In the genomic region with DNA sequence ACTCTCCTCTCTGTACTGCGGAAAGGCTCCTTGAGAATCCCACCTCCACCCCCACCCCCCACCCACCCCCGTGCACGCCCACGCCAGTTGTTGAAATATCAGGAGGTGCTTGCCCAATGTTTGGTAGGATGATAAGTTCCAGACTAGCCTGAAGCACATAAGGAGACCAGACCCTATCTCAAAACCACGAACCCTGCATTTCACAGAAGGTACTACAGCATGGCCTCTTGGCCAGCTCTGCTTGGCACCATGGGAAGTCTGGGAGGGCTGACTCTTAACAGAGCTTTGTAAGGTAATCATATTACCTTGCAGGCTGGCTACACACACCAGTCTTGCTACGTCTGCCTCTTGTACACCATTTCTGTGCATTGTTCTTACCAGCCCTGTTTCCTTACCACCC, we compare ENCODE assay signal across 22 mouse cellular contexts. TPM values are rescaled to one million over a fixed set of nuclear protein-coding genes. Genes with fewer than 3 reads are reported as not detected.
DNase-seq lines count a peak whose midpoint lies in the region; ATAC-seq and TF ChIP-seq lines count a peak whose summit lies in the region.
"Had no signal": no experiment of that assay in that cellular context is flagged by ENCODE, and none has a peak within 500 bp of the region (broad histone marks: within the 10 kb centered on the region; RNA-seq: fewer than 3 reads in every experiment).

No protein-coding gene starts in this region.

- no peak overlapping the region for H3K4me3 ChIP-seq in embryonic facial prominence, embryonic 13.5 days
- no peak overlapping the region for H3K4me3 ChIP-seq in embryonic facial prominence, embryonic 10.5 days
- no peak overlapping the region for H3K4me3 ChIP-seq in heart, embryonic 15.5 days
- H3K4me3 ChIP-seq in bone marrow macrophage, adult 2 months (ENCODE audit: insufficient read depth, low read length), result no peak overlapping the region
- H3K4me3 ChIP-seq: forebrain, embryonic 12.5 days; hindbrain, embryonic 12.5 days; layer of hippocampus, adult 2 months; limb, embryonic 15.5 days; lung, embryonic 15.5 days; midbrain, embryonic 12.5 days had no signal

- WGBS in embryonic facial prominence, embryonic 13.5 days, result 40% methylated on average over 6 of the region's 6 CpGs
- WGBS in embryonic facial prominence, embryonic 10.5 days, result 59% methylated on average over 6 of the region's 6 CpGs
- 19% methylated on average over 6 of the region's 6 CpGs for WGBS in heart, embryonic 15.5 days

- H3K27me3 ChIP-seq in embryonic facial prominence, embryonic 13.5 days, result no peaks in the 10 kb centered on the region
- no peaks in the 10 kb centered on the region for H3K27me3 ChIP-seq in embryonic facial prominence, embryonic 10.5 days (replicated peaks; ENCODE audit: low read depth, poor library complexity, severe bottlenecking)
- H3K27me3 ChIP-seq in heart, embryonic 15.5 days, result no peaks in the 10 kb centered on the region
- H3K27me3 ChIP-seq: forebrain, embryonic 12.5 days; limb, embryonic 15.5 days; lung, embryonic 15.5 days; midbrain, embryonic 12.5 days had no signal

- H3K9me3 ChIP-seq in embryonic facial prominence, embryonic 13.5 days, result no peaks in the 10 kb centered on the region
- no peaks in the 10 kb centered on the region for H3K9me3 ChIP-seq in embryonic facial prominence, embryonic 10.5 days
- no peaks in the 10 kb centered on the region for H3K9me3 ChIP-seq in heart, embryonic 15.5 days (replicated peaks)
- H3K9me3 ChIP-seq: forebrain, embryonic 12.5 days; hindbrain, embryonic 12.5 days; limb, embryonic 15.5 days; lung, embryonic 15.5 days; midbrain, embryonic 12.5 days had no signal

- H3K36me3 ChIP-seq in embryonic facial prominence, embryonic 13.5 days, result no peaks in the 10 kb centered on the region
- no peaks in the 10 kb centered on the region for H3K36me3 ChIP-seq in embryonic facial prominence, embryonic 10.5 days (replicated peaks)
- no peaks in the 10 kb centered on the region for H3K36me3 ChIP-seq in heart, embryonic 15.5 days
- H3K36me3 ChIP-seq: forebrain, embryonic 12.5 days; hindbrain, embryonic 12.5 days; limb, embryonic 15.5 days; lung, embryonic 15.5 days; midbrain, embryonic 12.5 days had no signal

- intact Hi-C loops in heart, postnatal 36 days (cut with DNase I), result no loop called here

- no peak overlapping the region for H3K27ac ChIP-seq in embryonic facial prominence, embryonic 13.5 days
- no peak overlapping the region for H3K27ac ChIP-seq in embryonic facial prominence, embryonic 10.5 days (replicated peaks)
- no peak overlapping the region for H3K27ac ChIP-seq in heart, embryonic 15.5 days
- peak overlapping the region; percentile 99 for H3K27ac ChIP-seq in bone marrow macrophage, adult 2 months (ENCODE audit: insufficient read depth, low read depth, low read length)
- H3K27ac ChIP-seq: forebrain, embryonic 12.5 days; hindbrain, embryonic 12.5 days; layer of hippocampus, adult 2 months; limb, embryonic 15.5 days; lung, embryonic 15.5 days; midbrain, embryonic 12.5 days had no signal

- no peak for ATAC-seq in embryonic facial prominence, embryonic 13.5 days (ENCODE audit: insufficient number of reproducible peaks, insufficient read depth, low FRiP score, low TSS enrichment, low read depth)
- 0 out of 2 replicates have a peak, but pooled peaks have one; percentile 33 for ATAC-seq in heart, embryonic 15.5 days (replicated peaks; ENCODE audit: insufficient number of reproducible peaks, insufficient read depth, low FRiP score, low read depth)
- peak; percentile 78 for ATAC-seq in megakaryocyte-erythroid progenitor cell, adult 5-6 weeks (replicated peaks; ENCODE audit: low FRiP score, low TSS enrichment, poor library complexity, severe bottlenecking)
- ATAC-seq: CD4-positive, CD25-positive, alpha-beta regulatory T cell, adult 4 months had no signal

- no peak overlapping the region for H3K4me2 ChIP-seq in embryonic facial prominence, embryonic 13.5 days
- H3K4me2 ChIP-seq in heart, embryonic 15.5 days, result 0 out of 2 replicates have a peak overlapping the region, but pooled peaks have one; percentile 13
- H3K4me2 ChIP-seq: forebrain, embryonic 12.5 days; hindbrain, embryonic 12.5 days; limb, embryonic 15.5 days; lung, embryonic 15.5 days; midbrain, embryonic 12.5 days had no signal

- no peak for TF ChIP-seq CTCF in bone marrow macrophage, adult 2 months (IDR thresholded peaks at IDR 0.05; ENCODE audit: low read depth, low read length)

- no peak for DNase-seq in embryonic facial prominence, embryonic 10.5 days (ENCODE audit: low spot score)
- DNase-seq in heart, postnatal 36 days, result no peak
- DNase-seq in cerebellum, postnatal 10 days, result no peak
- DNase-seq: cerebellum, postnatal 14 days; embryo, embryonic 11 days; kidney, adult 8-10 months; kidney, postnatal 14 days; layer of hippocampus, postnatal 36 days; lung, postnatal 4 days; retina, postnatal 1 day; right cerebral cortex, postnatal 4 days had no signal

- H3K4me1 ChIP-seq in embryonic facial prominence, embryonic 13.5 days, result peaks cover 11% of the 10 kb centered on the region; the same call in 1 of the 2 replicates
- peaks cover 18% of the 10 kb centered on the region for H3K4me1 ChIP-seq in embryonic facial prominence, embryonic 10.5 days
- peaks cover 27% of the 10 kb centered on the region for H3K4me1 ChIP-seq in heart, embryonic 15.5 days (replicated peaks)
- H3K4me1 ChIP-seq in bone marrow macrophage, adult 2 months (ENCODE audit: control insufficient read depth, insufficient read depth, low read length), result peaks cover 72% of the 10 kb centered on the region

- H3K9ac ChIP-seq in embryonic facial prominence, embryonic 13.5 days, result 0 out of 2 replicates have a peak overlapping the region, but pooled peaks have one; percentile 12
- H3K9ac ChIP-seq in heart, embryonic 15.5 days, result no peak overlapping the region
- H3K9ac ChIP-seq: forebrain, embryonic 12.5 days; hindbrain, embryonic 12.5 days; limb, embryonic 15.5 days; lung, embryonic 15.5 days; midbrain, embryonic 12.5 days had no signal

- TF ChIP-seq POLR2A in bone marrow macrophage, adult 2 months (IDR thresholded peaks at IDR 0.05; ENCODE audit: borderline replicate concordance, low read depth, low read length), result no peak

RNA-seq across cellular contexts. Expression of gene Psap, which starts 5.2 kb away (rescaled TPM):
- polyA plus RNA-seq in embryonic facial prominence, embryonic 13.5 days (2015; fragmentation: Nextera tagmentation; extraction: Ambion mirVana), result 114 TPM in 2 replicates
- 47.1 and 49.0 TPM in 2 replicates for polyA plus RNA-seq in embryonic facial prominence, embryonic 10.5 days (2016; fragmentation: Nextera tagmentation; extraction: Ambion mirVana)
- polyA plus RNA-seq in heart, embryonic 15.5 days (2015; fragmentation: Nextera tagmentation; extraction: Ambion mirVana), result 118 and 142 TPM in 2 replicates
- total RNA-seq in heart, postnatal 36 days (2021), result 1,000 to 10,000 TPM; 1,163 to 1,211 TPM
- 4,392 and 4,568 TPM in 2 replicates for polyA plus RNA-seq in bone marrow macrophage, adult 2 months (2012; ENCODE audit: insufficient read depth, insufficient read length, missing spikeins)
- total RNA-seq in megakaryocyte-erythroid progenitor cell, adult 5-6 weeks (2014; fragmentation: Nextera tagmentation), result 82.8 and 89.3 TPM in 2 replicates
- total RNA-seq in megakaryocyte-erythroid progenitor cell, adult 5-6 weeks (2017), result 84.3 and 86.1 TPM in 2 replicates

RNA-seq across cellular contexts. Expression of gene Chst3, which starts 53.2 kb away (rescaled TPM):
- polyA plus RNA-seq in embryonic facial prominence, embryonic 13.5 days (2015; fragmentation: Nextera tagmentation; extraction: Ambion mirVana), result 2.3 and 2.7 TPM in 2 replicates
- 1.8 and 1.9 TPM in 2 replicates for polyA plus RNA-seq in embryonic facial prominence, embryonic 10.5 days (2016; fragmentation: Nextera tagmentation; extraction: Ambion mirVana)
- 0.62 and 1.0 TPM in 2 replicates for polyA plus RNA-seq in heart, embryonic 15.5 days (2015; fragmentation: Nextera tagmentation; extraction: Ambion mirVana)
- total RNA-seq in heart, postnatal 36 days (2021), result 1 to 10 TPM; 1.0 to 1.1 TPM
- polyA plus RNA-seq in bone marrow macrophage, adult 2 months (2012; ENCODE audit: insufficient read depth, insufficient read length, missing spikeins), result 0.75 and 0.80 TPM in 2 replicates
- 0.40 and 5.4 TPM in 2 replicates for total RNA-seq in megakaryocyte-erythroid progenitor cell, adult 5-6 weeks (2014; fragmentation: Nextera tagmentation)
- total RNA-seq in megakaryocyte-erythroid progenitor cell, adult 5-6 weeks (2017), result 0.11 TPM in 1 of 2 replicates, not detected in the other

Comparison
In these comparisons a context has a peak if more than half of its experiments do, and no peak if none do; other contexts are left out.
1. RNA of gene Psap, which starts 5.2 kb away (polyA plus RNA-seq): 4,392 to 4,568 TPM in bone marrow macrophage, adult 2 months; 118 to 142 TPM in heart, embryonic 15.5 days, 114 TPM in embryonic facial prominence, embryonic 13.5 days and 47.1 to 49.0 TPM in embryonic facial prominence, embryonic 10.5 days; every median in the first group is over 10 times any median in the second.